Mouse (Mus musculus) embryonic facial prominence, embryonic 10.5 days (tissue): ENCODE measurements around the gene Tmc8. TPM values are rescaled to one million over a fixed set of nuclear protein-coding genes. Genes with fewer than 3 reads are reported as not detected.
"Not testable (repeated sequence)": the region's sequence is repeated elsewhere in the genome, so short reads cannot be mapped to it uniquely, and the experiment has no call there.

Experiments used
- DNase-seq: peaks from one replicate; pipeline ENCODE4 v3.0.0-alpha.2; 2017; ENCODE audit warnings: low spot score
- H3K27ac ChIP-seq: fragments of 300-500 bp; sonication (generic); replicated peaks from 2 replicates; pipeline ENCODE4 v1.5.1; 2016; ENCODE audit warnings: mild to moderate bottlenecking
- H3K27me3 ChIP-seq: fragments of 300-500 bp; sonication (generic); replicated peaks from 2 replicates; pipeline ENCODE4 v1.6.1; 2016; ENCODE audit warnings: low read depth, mild to moderate bottlenecking; ENCODE audit not compliant: poor library complexity, severe bottlenecking
- H3K36me3 ChIP-seq: fragments of 300-500 bp; sonication (generic); replicated peaks from 2 replicates; pipeline ENCODE4 v1.6.1; 2016; ENCODE audit warnings: mild to moderate bottlenecking, moderate library complexity
- H3K4me1 ChIP-seq: fragments of 300-500 bp; sonication (generic); 2 replicates; pipeline ENCODE4 v1.6.1; 2016
- H3K4me3 ChIP-seq: fragments of 300-500 bp; sonication (generic); 2 replicates; pipeline ENCODE4 v1.5.1; 2016; ENCODE audit warnings: mild to moderate bottlenecking, moderate library complexity
- H3K9me3 ChIP-seq: fragments of 300-500 bp; sonication (generic); 2 replicates; pipeline ENCODE4 v1.6.1; 2016; ENCODE audit warnings: mild to moderate bottlenecking
- WGBS: fragments of 180-500 bp; shearing (Covaris S2); methylation state at CpG from one replicate; pipeline ENCODE4 v1.1.7; 2016; 5-methylcytosine and 5-hydroxymethylcytosine counted together
- polyA plus RNA-seq: library from polyadenylated mRNA; unstranded; fragments of >200 nt; fragmentation: Nextera tagmentation; extraction: Ambion mirVana; gene quantifications from 2 replicates; pipeline ENCODE4 v1.2.1, GENCODE M21; 2016

The Tmc8 gene
- polyA plus RNA-seq, 1 experiment from 2014 or later, result 1.4 TPM

DNA sequence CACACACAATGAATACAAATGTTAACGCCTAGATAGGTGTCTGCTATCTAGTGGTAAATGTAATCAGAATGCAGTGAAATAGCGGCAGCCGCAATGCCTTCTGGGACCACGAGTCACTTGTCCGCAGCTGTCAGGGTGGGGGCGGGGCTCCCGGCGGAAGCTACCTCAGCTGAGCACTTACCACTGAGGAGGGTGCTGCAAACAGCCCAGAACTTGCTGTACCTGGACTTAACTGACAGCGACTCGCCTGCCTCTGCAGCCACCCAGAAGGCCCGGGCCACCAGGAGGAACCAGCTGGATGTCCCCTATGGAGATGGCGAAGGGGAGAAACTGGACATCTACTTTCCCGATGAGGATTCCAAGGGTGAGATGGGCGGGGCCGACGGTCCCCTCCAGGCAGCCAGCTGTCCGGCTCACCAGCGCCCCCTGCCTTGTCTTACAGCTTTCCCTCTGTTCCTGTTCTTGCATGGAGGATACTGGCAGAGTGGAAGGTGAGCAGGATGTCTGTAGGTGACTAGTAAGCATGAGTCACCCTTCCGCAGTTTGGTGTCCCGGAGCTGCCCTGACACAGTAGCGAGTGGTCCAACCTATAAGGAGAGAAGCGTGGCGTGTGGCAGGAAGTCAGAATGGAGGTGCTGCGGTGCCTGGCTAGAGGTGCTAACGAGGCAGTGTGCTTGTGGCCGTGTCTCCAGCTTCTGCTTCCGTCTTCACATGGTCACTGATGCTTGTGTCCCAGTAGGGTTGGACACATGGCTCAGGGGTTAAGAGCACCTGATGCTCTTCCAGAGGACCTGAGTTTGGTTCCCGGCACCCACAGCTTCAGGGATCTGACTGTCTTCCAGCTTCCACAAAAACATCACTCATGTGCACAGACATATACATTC is 50.5 kb downstream of the Tmc8 start:
- Histone ChIP-seq H3K4me1 (peaks cover 35% of the 10 kb centered on the region), H3K27me3 (no peaks in the 10 kb centered on the region), H3K4me3 (peak overlapping the region; percentile 52), H3K27ac (peak overlapping the region; percentile 70), H3K36me3 (no peaks in the 10 kb centered on the region), H3K9me3 (no peaks in the 10 kb centered on the region)
- 15% methylated on average over 28 of the region's 28 CpGs for WGBS
- peak; percentile 85 for DNase-seq

- H3K36me3 ChIP-seq, result not testable (repeated sequence)
- peaks cover 33% of the 10 kb centered on the region for H3K4me1 ChIP-seq
- WGBS, result 80% methylated on average over 6 of the region's 6 CpGs
These were observed 51.6 kb downstream of the Tmc8 start for GRCm38 (mm10) chr11:117833509-117833908.

GRCm38 (mm10) chr11:117834086-117834485 is 52.2 kb downstream of the Tmc8 start:
- DNase-seq, result no peak
- H3K4me1 ChIP-seq, result peaks cover 34% of the 10 kb centered on the region
- no peaks in the 10 kb centered on the region for H3K36me3 ChIP-seq
- WGBS, result 94% methylated on average over 8 of the region's 8 CpGs
- no peaks in the 10 kb centered on the region for H3K9me3 ChIP-seq
- no peak overlapping the region for H3K4me3 ChIP-seq
- no peaks in the 10 kb centered on the region for H3K27me3 ChIP-seq
- H3K27ac ChIP-seq, result no peak overlapping the region

More at GRCm38 (mm10) chr11:117833509-117833908, 51.6 kb downstream of the Tmc8 start:
- H3K27ac ChIP-seq, H3K27me3 ChIP-seq, DNase-seq, H3K4me3 ChIP-seq, H3K9me3 ChIP-seq: not testable (repeated sequence)

DNA sequence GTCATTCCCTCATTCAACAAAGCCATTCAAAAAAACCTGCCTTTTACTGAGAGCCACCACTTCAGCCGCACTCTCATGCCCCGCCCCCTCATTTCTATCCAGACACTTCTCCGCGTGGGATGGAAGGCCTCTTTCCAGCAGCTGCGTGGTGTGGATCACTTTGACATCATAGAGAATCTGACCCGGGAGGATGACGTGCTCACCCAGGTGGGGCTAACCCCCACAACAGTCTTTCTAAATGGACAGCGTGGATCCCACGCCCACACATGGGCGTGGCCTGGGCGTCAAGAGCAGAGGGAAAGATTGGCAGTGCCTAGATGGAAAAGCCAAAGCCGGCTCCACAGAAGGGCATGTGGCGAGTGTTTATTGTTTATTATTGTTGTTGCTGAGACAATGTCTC is 54.4 kb downstream of the Tmc8 start:
- Histone ChIP-seq H3K27me3 (no peaks in the 10 kb centered on the region), H3K4me3 (peak overlapping the region; percentile 36; the same call in 1 of the 2 replicates)
- 28% methylated on average over 13 of the region's 13 CpGs for WGBS

GRCm38 (mm10) chr11:117838572-117838971 is 56.7 kb downstream of the Tmc8 start:
- Histone ChIP-seq H3K9me3 (no peaks in the 10 kb centered on the region), H3K27ac (peak overlapping the region; percentile 64), H3K27me3 (no peaks in the 10 kb centered on the region), H3K36me3 (no peaks in the 10 kb centered on the region), H3K4me1 (peaks cover 21% of the 10 kb centered on the region), H3K4me3 (no peak overlapping the region)
- DNase-seq, result no peak
- WGBS, result 71% methylated on average over 2 of the region's 2 CpGs

More for the DNA sequence above, 54.4 kb downstream of the Tmc8 start:
- Histone ChIP-seq H3K27ac (no peak overlapping the region), H3K4me1 (peaks cover 31% of the 10 kb centered on the region), H3K36me3 (no peaks in the 10 kb centered on the region), H3K9me3 (no peaks in the 10 kb centered on the region)
- DNase-seq, result peak; percentile 42

DNA sequence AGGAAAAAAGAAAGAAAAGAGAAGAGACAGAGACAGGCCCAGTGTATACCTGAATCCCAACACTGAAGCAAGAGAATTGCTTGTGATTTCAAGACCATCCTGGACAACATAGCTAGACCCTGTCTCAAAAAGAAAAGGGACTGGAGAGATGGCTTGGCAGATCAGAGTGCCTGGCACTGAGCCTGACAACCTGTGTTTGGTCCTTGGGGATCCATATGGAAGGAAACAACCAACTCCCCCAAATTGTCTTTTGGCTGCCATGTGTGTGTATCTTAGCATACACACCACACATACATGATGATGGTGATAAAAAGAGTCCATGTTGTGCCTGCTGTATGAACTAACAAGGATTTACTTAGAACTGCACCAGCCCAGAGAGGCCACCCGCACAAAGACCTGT is 57.1 kb downstream of the Tmc8 start:
- H3K36me3 ChIP-seq, result no peaks in the 10 kb centered on the region
- H3K4me1 ChIP-seq, result peaks cover 21% of the 10 kb centered on the region
- DNase-seq, result no peak
- H3K4me3 ChIP-seq, result no peak overlapping the region
- H3K9me3 ChIP-seq, result no peaks in the 10 kb centered on the region
- 92% methylated on average over 1 of the region's 1 CpGs for WGBS
- H3K27ac ChIP-seq, result no peak overlapping the region
- H3K27me3 ChIP-seq, result no peaks in the 10 kb centered on the region

DNA sequence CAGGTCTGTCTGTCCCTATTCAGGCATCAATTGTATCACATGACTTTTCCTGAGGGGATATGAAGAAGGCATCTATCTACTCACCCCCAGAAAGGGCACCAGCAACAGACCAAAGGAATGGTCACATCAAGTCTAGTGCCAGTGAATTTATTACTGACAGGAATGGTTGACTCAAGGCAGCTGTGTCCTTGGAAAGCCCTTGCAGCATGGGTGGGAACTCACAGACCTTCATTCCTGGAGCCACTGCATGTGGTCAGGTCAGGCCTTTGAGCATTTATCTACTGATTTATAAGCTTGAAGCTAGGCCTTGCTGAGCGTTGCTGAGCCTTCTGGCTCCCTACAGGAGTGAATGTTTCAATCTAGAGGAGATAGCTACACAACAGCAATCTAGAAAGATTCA is 59.0 kb downstream of the Tmc8 start:
- Histone ChIP-seq H3K36me3 (no peaks in the 10 kb centered on the region), H3K4me1 (peaks cover 24% of the 10 kb centered on the region), H3K9me3 (no peaks in the 10 kb centered on the region), H3K27ac (no peak overlapping the region), H3K27me3 (no peaks in the 10 kb centered on the region), H3K4me3 (no peak overlapping the region)
- WGBS, result 58% methylated on average over 1 of the region's 1 CpGs
- no peak for DNase-seq

Other genes starting within 250 kb of the Tmc8 start
- 13.9 and 15.2 TPM in 2 replicates for gene Tnrc6c, start 127.8 kb upstream of the Tmc8 start, polyA plus RNA-seq
- 16.6 and 19.8 TPM in 2 replicates for gene Tmc6, start 122 bp downstream of the Tmc8 start, polyA plus RNA-seq
- gene 6030468B19Rik, start 15.6 kb downstream of the Tmc8 start, polyA plus RNA-seq, result 0.69 and 1.4 TPM in 2 replicates
- gene Gm20708, start 27.6 kb downstream of the Tmc8 start, polyA plus RNA-seq, result 0.28 and 0.41 TPM in 2 replicates
- gene Syngr2, start 27.6 kb downstream of the Tmc8 start, polyA plus RNA-seq, result 27.7 and 29.9 TPM in 2 replicates
- 3.5 and 4.8 TPM in 2 replicates for gene Afmid, start 43.8 kb downstream of the Tmc8 start, polyA plus RNA-seq
- 156 and 161 TPM in 2 replicates for gene Tk1, start 44.0 kb downstream of the Tmc8 start, polyA plus RNA-seq
- gene Birc5, start 67.2 kb downstream of the Tmc8 start, polyA plus RNA-seq, result 405 and 416 TPM in 2 replicates
- 0.10 TPM in 1 of 2 replicates, not detected in the other for gene Tmem235, start 78.7 kb downstream of the Tmc8 start, polyA plus RNA-seq
- gene Tha1, start 91.4 kb downstream of the Tmc8 start, polyA plus RNA-seq, result 2.5 and 3.1 TPM in 2 replicates
- 13.6 and 16.7 TPM in 2 replicates for gene Socs3, start 188.0 kb downstream of the Tmc8 start, polyA plus RNA-seq
- 43.5 and 44.6 TPM in 2 replicates for gene Pgs1, start 204.2 kb downstream of the Tmc8 start, polyA plus RNA-seq